Mouse (Mus musculus) heart, postnatal 0 days (tissue): ENCODE measurements around the gene Zfp511. TPM values are rescaled to one million over a fixed set of nuclear protein-coding genes. Genes with fewer than 3 reads are reported as not detected.

Source experiments
- ATAC-seq: fragments of 200-750 bp; cut with Nextera tagmentation; 2 replicates; pipeline ENCODE4 v1.8.0; 2017; ENCODE audit warnings: low read depth, moderate number of reproducible peaks, moderate library complexity; ENCODE audit not compliant: insufficient read depth
- DNase-seq: peaks from one replicate; pipeline ENCODE4 v3.0.0-alpha.2; 2016; ENCODE audit warnings: low spot score
- H3K27ac ChIP-seq: fragments of 300-500 bp; sonication (generic); 2 replicates; pipeline ENCODE4 v1.5.1; 2014; ENCODE audit warnings: low read depth, mild to moderate bottlenecking
- H3K27me3 ChIP-seq: fragments of 300-500 bp; sonication (generic); 2 replicates; pipeline ENCODE4 v1.6.1; 2014; ENCODE audit warnings: low read length, mixed read lengths; ENCODE audit not compliant: control insufficient read depth, insufficient read depth
- H3K36me3 ChIP-seq: fragments of 300-500 bp; sonication (generic); replicated peaks from 2 replicates; pipeline ENCODE4 v1.6.1; 2014; ENCODE audit warnings: low read length, mixed read lengths; ENCODE audit not compliant: control insufficient read depth, insufficient read depth
- H3K4me1 ChIP-seq: fragments of 300-500 bp; sonication (generic); 2 replicates; pipeline ENCODE4 v1.6.1; 2014; ENCODE audit warnings: antibody characterized with exemption; ENCODE audit not compliant: control insufficient read depth, insufficient read depth
- H3K4me2 ChIP-seq: fragments of 300-500 bp; sonication (generic); 2 replicates; pipeline ENCODE4 v1.6.1; 2014; ENCODE audit warnings: low read depth, mild to moderate bottlenecking, low read length, moderate library complexity
- H3K4me3 ChIP-seq: fragments of 300-500 bp; sonication (generic); 2 replicates; pipeline ENCODE4 v1.5.1; 2014; ENCODE audit warnings: low read depth, low read length
- H3K9ac ChIP-seq: fragments of 300-500 bp; sonication (generic); replicated peaks from 2 replicates; pipeline ENCODE4 v1.6.1; 2014; ENCODE audit warnings: low read depth, low read length, mixed read lengths
- H3K9me3 ChIP-seq: fragments of 300-500 bp; sonication (generic); replicated peaks from 2 replicates; pipeline ENCODE4 v1.6.1; 2016; ENCODE audit warnings: low read length; ENCODE audit not compliant: control insufficient read depth
- CTCF ChIP-seq: IDR thresholded peaks from 2 replicates; pipeline ENCODE4 v1.5.1; 2016; ENCODE audit warnings: antibody characterized with exemption, control low read depth, low read depth
- EP300 ChIP-seq: IDR thresholded peaks from 2 replicates; pipeline ENCODE4 v1.6.1; 2016; ENCODE audit warnings: antibody characterized with exemption, low read depth
- whole genome bisulfite sequencing: fragments of 180-500 bp; shearing (Covaris S2); extraction: QIAGEN DNeasy Blood & Tissue Kit; methylation state at CpG from one replicate; pipeline ENCODE4 v1.1.7; 2014; 5-methylcytosine and 5-hydroxymethylcytosine counted together
- polyA plus RNA-seq: library from polyadenylated mRNA; unstranded; fragments of >200 nt; fragmentation: Nextera tagmentation; extraction: Ambion mirVana; gene quantifications from 2 replicates; pipeline ENCODE4 v1.2.1, GENCODE M21; 2015
- total RNA-seq: library from RNA; depleted of rRNA; stranded (reverse); fragments of >200 nt; gene quantifications from 2 replicates; pipeline ENCODE4 v1.2.3, GENCODE M21; 2014; ENCODE audit warnings: low replicate concordance

Zfp511 gene
- total and polyA plus RNA-seq, 2 experiments from 2014 or later, result 23.9 to 44.3 TPM

DNA sequence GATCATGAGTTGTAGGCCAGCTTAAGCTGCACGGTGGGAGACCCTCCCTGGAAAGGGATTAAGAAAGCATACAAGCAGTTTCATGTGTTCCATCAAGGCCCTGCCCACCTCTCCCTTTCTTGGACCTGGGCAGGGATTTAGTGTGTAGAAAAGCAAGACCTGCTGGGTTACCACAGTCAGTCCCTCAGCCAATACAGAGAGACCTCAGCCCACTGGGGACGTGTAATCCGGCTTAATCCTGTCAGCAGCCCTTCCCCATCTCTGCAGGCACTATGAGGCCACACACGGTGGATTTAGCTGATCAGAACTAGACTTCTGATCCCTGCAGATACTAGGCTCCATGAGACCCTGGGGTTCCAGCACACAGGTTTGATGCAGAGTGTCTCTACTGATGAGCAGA is 23.4 kb downstream of the Zfp511 start:
- WGBS, result 29% methylated on average over 4 of the region's 4 CpGs
- no peak for ATAC-seq
- Histone ChIP-seq H3K4me3 (no peak overlapping the region), H3K36me3 (no peaks in the 10 kb centered on the region), H3K4me2 (no peak overlapping the region), H3K9me3 (0 out of 2 replicates have a peak, but pooled peaks cover 4% of the 10 kb centered on the region), H3K4me1 (peaks cover 4% of the 10 kb centered on the region; the same call in 1 of the 2 replicates), H3K27me3 (peaks cover 94% of the 10 kb centered on the region), H3K9ac (no peak overlapping the region), H3K27ac (no peak overlapping the region)
- TF ChIP-seq CTCF (no peak), EP300 (no peak)
- no peak for DNase-seq

DNA sequence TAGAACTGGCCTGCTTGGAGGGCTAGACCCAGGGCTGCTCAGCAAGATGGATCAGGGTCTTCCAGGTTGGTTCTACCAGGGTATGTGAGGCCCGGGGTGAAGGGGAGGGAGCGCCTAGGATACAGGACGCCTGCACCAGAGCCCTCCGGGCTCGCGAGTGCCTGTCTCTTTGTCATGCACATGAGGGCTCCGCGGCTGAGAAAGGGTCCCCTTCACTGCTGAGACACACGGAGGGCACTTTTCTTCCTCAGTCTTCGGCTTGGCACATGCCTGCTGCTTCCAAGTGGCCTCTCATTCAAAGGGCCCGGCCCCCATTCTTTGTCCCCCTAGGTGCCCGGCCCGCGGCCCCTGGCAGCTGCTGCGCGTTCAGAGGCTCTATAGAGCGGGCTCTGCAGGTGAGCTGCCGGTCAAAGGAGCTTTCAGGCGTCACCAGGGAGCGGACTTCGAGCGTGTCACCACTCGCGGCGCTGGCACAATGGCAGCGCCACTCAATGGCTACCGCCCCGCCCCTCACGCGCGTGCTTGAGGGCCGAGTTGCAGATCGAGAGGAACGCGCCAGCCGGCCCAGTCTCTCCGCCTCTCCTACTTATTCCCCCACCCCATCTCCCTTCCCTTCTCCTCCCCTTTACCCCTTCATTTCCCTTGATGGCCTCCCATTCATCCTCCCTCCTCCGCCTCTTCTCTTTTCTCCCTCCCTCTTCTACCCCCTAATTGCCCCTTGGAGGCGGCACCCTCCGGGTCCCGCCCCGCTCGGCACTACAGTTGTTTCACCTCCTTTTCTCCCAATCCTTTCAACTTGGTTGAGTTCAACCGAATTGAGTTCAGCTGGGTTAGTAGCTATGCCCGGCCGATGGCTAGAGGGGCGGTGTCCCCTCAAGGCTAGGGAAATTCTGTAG is 25.0 kb downstream of the Zfp511 start:
- Histone ChIP-seq H3K36me3 (no peaks in the 10 kb centered on the region), H3K4me3 (peak overlapping the region; percentile 34), H3K9me3 (no peaks in the 10 kb centered on the region), H3K27ac (no peak overlapping the region), H3K4me1 (peaks cover 4% of the 10 kb centered on the region; the same call in 1 of the 2 replicates), H3K27me3 (peaks cover 91% of the 10 kb centered on the region), H3K9ac (no peak overlapping the region), H3K4me2 (peak overlapping the region; percentile 53)
- ATAC-seq, result no peak
- DNase-seq, result no peak
- WGBS, result 2% methylated on average over 46 of the region's 47 CpGs
- TF ChIP-seq CTCF (no peak), EP300 (no peak)

DNA sequence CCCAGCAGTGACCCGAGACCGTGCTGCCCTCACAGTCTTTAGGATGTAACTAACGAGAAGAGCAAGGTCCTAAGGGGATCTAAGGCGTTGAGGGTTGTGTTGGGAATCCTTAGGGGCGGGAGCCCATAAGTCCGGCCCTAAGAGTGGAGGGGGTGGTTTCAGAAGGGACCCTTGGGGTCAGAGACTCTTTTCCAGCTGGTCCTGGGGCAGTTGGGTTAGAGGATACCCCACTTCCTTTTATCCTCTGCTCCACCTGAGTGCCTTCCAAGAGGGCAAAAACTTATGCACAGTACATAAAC is 25.6 kb downstream of the Zfp511 start:
- ATAC-seq (no peak), DNase-seq (no peak)
- Histone ChIP-seq H3K27me3 (peaks cover 85% of the 10 kb centered on the region), H3K4me3 (peak overlapping the region; percentile 34), H3K9ac (no peak overlapping the region), H3K4me1 (peaks cover 4% of the 10 kb centered on the region; the same call in 1 of the 2 replicates), H3K9me3 (no peaks in the 10 kb centered on the region), H3K36me3 (no peaks in the 10 kb centered on the region), H3K4me2 (peak overlapping the region; percentile 53; the same call in 1 of the 2 replicates), H3K27ac (no peak overlapping the region)
- 5% methylated on average over 6 of the region's 6 CpGs for WGBS
- TF ChIP-seq CTCF, result no peak
- no peak for TF ChIP-seq EP300

DNA sequence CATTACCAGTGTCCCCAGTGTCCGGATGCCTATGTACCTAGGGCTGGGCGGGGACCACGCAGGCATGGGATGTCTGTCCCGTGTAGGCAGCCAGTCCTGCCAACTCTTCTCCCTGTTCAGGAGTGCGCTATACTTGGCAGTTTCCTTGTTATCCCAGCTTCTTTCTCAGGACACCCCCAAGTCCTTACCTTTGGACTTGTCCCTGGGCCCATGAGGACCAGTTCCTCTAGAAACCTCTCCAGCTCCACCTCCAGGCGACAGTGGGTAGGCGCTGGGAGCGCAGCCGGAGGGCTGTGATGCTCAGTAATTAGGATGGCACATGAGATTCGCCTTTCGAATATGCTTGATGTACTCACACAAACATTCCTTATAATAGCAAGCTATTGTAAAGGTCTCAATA is 26.1 kb downstream of the Zfp511 start:
- H3K27me3 ChIP-seq, result peaks cover 80% of the 10 kb centered on the region
- WGBS, result 17% methylated on average over 11 of the region's 11 CpGs
- ATAC-seq (no peak), DNase-seq (no peak)
- H3K4me3 ChIP-seq, result no peak overlapping the region
- H3K36me3 ChIP-seq, result no peaks in the 10 kb centered on the region
- peak; percentile 33; the same call in 1 of the 2 replicates for TF ChIP-seq CTCF
- no peak for TF ChIP-seq EP300
- H3K9ac ChIP-seq, result no peak overlapping the region
- H3K27ac ChIP-seq, result no peak overlapping the region
- no peaks in the 10 kb centered on the region for H3K9me3 ChIP-seq
- peaks cover 4% of the 10 kb centered on the region; the same call in 1 of the 2 replicates for H3K4me1 ChIP-seq
- H3K4me2 ChIP-seq, result no peak overlapping the region

DNA sequence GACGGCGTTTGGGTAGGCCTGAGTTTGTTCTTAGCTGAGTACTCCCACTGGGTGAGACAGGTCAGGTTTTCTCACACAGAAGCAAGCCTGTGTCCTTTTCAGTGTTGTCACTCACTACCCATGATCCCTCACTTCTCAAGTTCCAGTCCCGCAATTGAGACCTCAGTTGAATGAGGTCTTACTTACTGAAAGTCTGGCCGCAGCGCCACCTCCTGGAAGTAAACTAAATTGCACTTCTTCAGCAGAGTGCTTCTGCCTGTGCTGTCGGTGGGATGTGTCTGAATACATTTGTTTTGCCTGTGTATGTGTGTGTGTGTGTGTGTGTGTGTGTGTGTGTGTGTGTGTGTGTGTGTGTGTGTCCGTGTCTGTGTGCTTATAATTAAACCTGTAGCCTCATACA is 26.9 kb downstream of the Zfp511 start:
- no peak overlapping the region for H3K27ac ChIP-seq
- no peak overlapping the region for H3K4me3 ChIP-seq
- H3K9me3 ChIP-seq, result no peaks in the 10 kb centered on the region
- DNase-seq (peak; percentile 31), ATAC-seq (no peak)
- H3K27me3 ChIP-seq, result peaks cover 72% of the 10 kb centered on the region
- H3K4me1 ChIP-seq, result peaks cover 4% of the 10 kb centered on the region; the same call in 1 of the 2 replicates
- 20% methylated on average over 7 of the region's 7 CpGs for WGBS
- H3K36me3 ChIP-seq, result no peaks in the 10 kb centered on the region
- TF ChIP-seq EP300, result no peak
- peak; percentile 74 for TF ChIP-seq CTCF
- no peak overlapping the region for H3K4me2 ChIP-seq
- no peak overlapping the region for H3K9ac ChIP-seq
